Mouse (Mus musculus) embryonic fibroblast, embryonic 13.5 days (primary cell): ENCODE results near the gene Tmod4.

Experiments used
- CTCF ChIP-seq: IDR thresholded peaks from 2 replicates; pipeline ENCODE4 v1.5.1; 2011; ENCODE audit warnings: mild to moderate bottlenecking, control low read depth, low read length, moderate library complexity, borderline replicate concordance; ENCODE audit not compliant: insufficient read depth
- POLR2A ChIP-seq: IDR thresholded peaks from 2 replicates; pipeline ENCODE4 v1.6.1; 2011; ENCODE audit warnings: low read depth, mild to moderate bottlenecking, control low read depth, low read length, moderate library complexity

GRCm38 (mm10) chr3:95159511-95159986, 35.3 kb downstream of the Tmod4 start:
- TF ChIP-seq CTCF: no peak
- no peak for TF ChIP-seq POLR2A
